Mouse (Mus musculus): ENCODE data around the gene Nmnat1. TPM values are rescaled to one million over a fixed set of nuclear protein-coding genes. Genes with fewer than 3 reads are reported as not detected.

Nmnat1 gene
- polyA plus RNA-seq, 1 experiment from 2014 or later: 5.9 TPM

- Histone ChIP-seq H3K4me2 (ENCODE audit: low read length) (no peak overlapping the region), H3K9me3 (replicated peaks; ENCODE audit: control insufficient read depth, low read length, poor library complexity, severe bottlenecking) (no peaks in the 10 kb centered on the region), H3K36me3 (ENCODE audit: control insufficient read depth, insufficient read depth, low read length) (peaks cover 5% of the 10 kb centered on the region; the same call in 1 of the 2 replicates), H3K9ac (ENCODE audit: low read depth, low read length) (no peak overlapping the region), H3K4me3 (ENCODE audit: low read depth, low read length) (no peak overlapping the region), H3K4me1 (ENCODE audit: control insufficient read depth, insufficient read depth, low read length) (no peaks in the 10 kb centered on the region), H3K27ac (ENCODE audit: low read length) (peak overlapping the region; percentile 38; the same call in 1 of the 2 replicates), H3K27me3 (ENCODE audit: control insufficient read depth, insufficient read depth, low read depth, low read length) (no peaks in the 10 kb centered on the region)
- no peak for ATAC-seq
- 85% methylated on average over 5 of the region's 5 CpGs for WGBS
These were observed 19.4 kb upstream of the Nmnat1 start for GRCm38 (mm10) chr4:149504363-149504762.

DNA sequence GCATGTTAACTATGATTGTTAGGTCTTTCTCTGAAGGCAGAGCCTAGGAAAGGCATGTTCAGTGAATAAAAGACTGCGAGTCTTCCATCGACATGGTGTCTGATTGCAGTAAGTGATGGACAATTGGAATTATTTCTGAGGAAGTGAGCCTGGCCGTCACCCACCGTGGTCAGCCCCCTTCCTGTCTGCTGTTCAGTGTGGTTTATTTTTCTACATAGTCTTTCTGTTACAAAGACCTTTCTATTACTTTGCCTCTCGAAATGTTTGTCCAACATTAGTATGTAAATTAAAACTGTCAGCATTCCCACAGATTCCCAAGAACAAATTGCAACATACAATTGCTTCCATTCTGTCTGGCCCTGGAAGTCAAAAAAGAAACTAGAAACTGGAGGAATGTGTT, 14.8 kb upstream of the Nmnat1 start:
- no peaks in the 10 kb centered on the region; the same call in 1 of the 2 replicates for H3K4me1 ChIP-seq (ENCODE audit: control insufficient read depth, insufficient read depth, low read length)
- 70% methylated on average over 5 of the region's 5 CpGs for WGBS
- H3K4me2 ChIP-seq (ENCODE audit: low read length): no peak overlapping the region
- no peak overlapping the region for H3K27ac ChIP-seq (ENCODE audit: low read length)
- peaks cover 24% of the 10 kb centered on the region for H3K36me3 ChIP-seq (ENCODE audit: control insufficient read depth, insufficient read depth, low read length)
- no peaks in the 10 kb centered on the region for H3K9me3 ChIP-seq (replicated peaks; ENCODE audit: control insufficient read depth, low read length, poor library complexity, severe bottlenecking)
- ATAC-seq: no peak
- no peaks in the 10 kb centered on the region for H3K27me3 ChIP-seq (ENCODE audit: control insufficient read depth, insufficient read depth, low read depth, low read length)
- no peak overlapping the region for H3K9ac ChIP-seq (ENCODE audit: low read depth, low read length)
- H3K4me3 ChIP-seq (ENCODE audit: low read depth, low read length): no peak overlapping the region

DNA sequence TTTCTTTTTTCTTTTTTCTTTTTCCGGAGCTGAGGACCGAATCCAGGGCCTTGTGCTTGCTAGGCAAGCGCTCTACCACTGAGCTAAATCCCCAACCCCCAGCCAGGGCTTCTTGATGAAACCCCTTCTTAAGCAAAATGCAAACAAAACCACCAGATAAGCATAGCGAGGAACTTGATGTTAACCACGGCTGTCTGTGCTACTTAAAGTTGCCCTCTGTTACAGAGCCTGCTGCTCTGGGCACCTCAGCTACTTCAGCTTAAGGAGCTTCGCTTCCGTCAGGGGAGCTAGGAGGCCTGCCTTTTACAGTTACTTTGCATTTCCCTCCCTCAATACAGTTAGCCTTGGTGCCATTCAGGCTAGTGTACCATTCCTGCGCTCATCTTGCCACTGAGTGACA, 13.9 kb upstream of the Nmnat1 start:
- Histone ChIP-seq H3K27me3 (ENCODE audit: control insufficient read depth, insufficient read depth, low read depth, low read length) (no peaks in the 10 kb centered on the region), H3K36me3 (ENCODE audit: control insufficient read depth, insufficient read depth, low read length) (peaks cover 29% of the 10 kb centered on the region), H3K4me1 (ENCODE audit: control insufficient read depth, insufficient read depth, low read length) (no peaks in the 10 kb centered on the region; the same call in 1 of the 2 replicates), H3K4me2 (ENCODE audit: low read length) (no peak overlapping the region), H3K9ac (ENCODE audit: low read depth, low read length) (no peak overlapping the region), H3K9me3 (replicated peaks; ENCODE audit: control insufficient read depth, low read length, poor library complexity, severe bottlenecking) (no peaks in the 10 kb centered on the region), H3K4me3 (ENCODE audit: low read depth, low read length) (no peak overlapping the region), H3K27ac (ENCODE audit: low read length) (no peak overlapping the region)
- no peak for ATAC-seq
- 69% methylated on average over 8 of the region's 8 CpGs for WGBS

DNA sequence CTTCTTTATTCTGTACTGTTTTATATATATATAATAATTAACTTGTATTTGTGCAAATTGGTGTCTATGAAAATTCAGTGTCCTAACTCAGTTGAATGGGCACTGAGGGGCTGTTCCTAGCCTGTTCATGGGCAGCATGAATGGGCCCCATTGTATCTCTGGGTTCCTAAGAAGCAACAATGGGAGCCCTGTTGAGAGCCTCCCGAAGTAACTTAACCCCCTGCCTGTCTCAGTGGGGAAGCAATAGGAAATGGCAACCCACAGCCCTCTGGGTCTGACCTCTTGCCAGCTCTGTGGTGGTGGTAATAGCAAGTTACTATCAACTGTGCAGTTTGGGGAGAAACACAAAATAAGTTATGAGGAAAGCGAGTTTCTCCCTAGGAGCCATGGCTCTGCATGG, 11.6 kb upstream of the Nmnat1 start:
- peak overlapping the region; percentile 42; the same call in 1 of the 2 replicates for H3K27ac ChIP-seq (ENCODE audit: low read length)

GRCm38 (mm10) chr4:149491151-149491550, 6.1 kb upstream of the Nmnat1 start:
- Histone ChIP-seq H3K9ac (ENCODE audit: low read depth, low read length) (no peak overlapping the region), H3K4me1 (ENCODE audit: control insufficient read depth, insufficient read depth, low read length) (peaks cover 6% of the 10 kb centered on the region), H3K4me3 (ENCODE audit: low read depth, low read length) (no peak overlapping the region), H3K27ac (ENCODE audit: low read length) (no peak overlapping the region), H3K4me2 (ENCODE audit: low read length) (no peak overlapping the region), H3K36me3 (ENCODE audit: control insufficient read depth, insufficient read depth, low read length) (peaks cover 26% of the 10 kb centered on the region), H3K27me3 (ENCODE audit: control insufficient read depth, insufficient read depth, low read depth, low read length) (no peaks in the 10 kb centered on the region), H3K9me3 (replicated peaks; ENCODE audit: control insufficient read depth, low read length, poor library complexity, severe bottlenecking) (no peaks in the 10 kb centered on the region)
- WGBS: 97% methylated on average over 3 of the region's 3 CpGs
- ATAC-seq: no peak

More for the DNA sequence above, 11.6 kb upstream of the Nmnat1 start:
- peaks cover 25% of the 10 kb centered on the region for H3K36me3 ChIP-seq (ENCODE audit: control insufficient read depth, insufficient read depth, low read length)
- no peaks in the 10 kb centered on the region; the same call in 1 of the 2 replicates for H3K4me1 ChIP-seq (ENCODE audit: control insufficient read depth, insufficient read depth, low read length)
- no peaks in the 10 kb centered on the region for H3K27me3 ChIP-seq (ENCODE audit: control insufficient read depth, insufficient read depth, low read depth, low read length)
- ATAC-seq: 0 out of 2 replicates have a peak, but pooled peaks have one; percentile 48
- no peak overlapping the region for H3K4me3 ChIP-seq (ENCODE audit: low read depth, low read length)
- H3K4me2 ChIP-seq (ENCODE audit: low read length): no peak overlapping the region
- H3K9me3 ChIP-seq (replicated peaks; ENCODE audit: control insufficient read depth, low read length, poor library complexity, severe bottlenecking): no peaks in the 10 kb centered on the region
- no peak overlapping the region for H3K9ac ChIP-seq (ENCODE audit: low read depth, low read length)
- WGBS: 10% methylated on average over 2 of the region's 2 CpGs

GRCm38 (mm10) chr4:149489415-149490240, 4.6 kb upstream of the Nmnat1 start:
- peaks cover 17% of the 10 kb centered on the region for H3K36me3 ChIP-seq (ENCODE audit: control insufficient read depth, insufficient read depth, low read length)
- 96% methylated on average over 14 of the region's 14 CpGs for WGBS

GRCm38 (mm10) chr4:149487729-149488128, 2.7 kb upstream of the Nmnat1 start:
- ATAC-seq: no peak
- Histone ChIP-seq H3K4me2 (ENCODE audit: low read length) (no peak overlapping the region), H3K27ac (ENCODE audit: low read length) (no peak overlapping the region), H3K4me3 (ENCODE audit: low read depth, low read length) (no peak overlapping the region), H3K36me3 (ENCODE audit: control insufficient read depth, insufficient read depth, low read length) (peaks cover 12% of the 10 kb centered on the region), H3K4me1 (ENCODE audit: control insufficient read depth, insufficient read depth, low read length) (peaks cover 13% of the 10 kb centered on the region), H3K9me3 (replicated peaks; ENCODE audit: control insufficient read depth, low read length, poor library complexity, severe bottlenecking) (no peaks in the 10 kb centered on the region), H3K9ac (ENCODE audit: low read depth, low read length) (no peak overlapping the region), H3K27me3 (ENCODE audit: control insufficient read depth, insufficient read depth, low read depth, low read length) (no peaks in the 10 kb centered on the region)
- 94% methylated on average over 12 of the region's 12 CpGs for WGBS

More at GRCm38 (mm10) chr4:149489415-149490240, 4.6 kb upstream of the Nmnat1 start:
- Histone ChIP-seq H3K4me3 (ENCODE audit: low read depth, low read length) (no peak overlapping the region), H3K4me2 (ENCODE audit: low read length) (no peak overlapping the region), H3K27me3 (ENCODE audit: control insufficient read depth, insufficient read depth, low read depth, low read length) (no peaks in the 10 kb centered on the region), H3K9me3 (replicated peaks; ENCODE audit: control insufficient read depth, low read length, poor library complexity, severe bottlenecking) (no peaks in the 10 kb centered on the region), H3K9ac (ENCODE audit: low read depth, low read length) (no peak overlapping the region), H3K27ac (ENCODE audit: low read length) (no peak overlapping the region), H3K4me1 (ENCODE audit: control insufficient read depth, insufficient read depth, low read length) (peaks cover 9% of the 10 kb centered on the region)
- no peak for ATAC-seq

DNA sequence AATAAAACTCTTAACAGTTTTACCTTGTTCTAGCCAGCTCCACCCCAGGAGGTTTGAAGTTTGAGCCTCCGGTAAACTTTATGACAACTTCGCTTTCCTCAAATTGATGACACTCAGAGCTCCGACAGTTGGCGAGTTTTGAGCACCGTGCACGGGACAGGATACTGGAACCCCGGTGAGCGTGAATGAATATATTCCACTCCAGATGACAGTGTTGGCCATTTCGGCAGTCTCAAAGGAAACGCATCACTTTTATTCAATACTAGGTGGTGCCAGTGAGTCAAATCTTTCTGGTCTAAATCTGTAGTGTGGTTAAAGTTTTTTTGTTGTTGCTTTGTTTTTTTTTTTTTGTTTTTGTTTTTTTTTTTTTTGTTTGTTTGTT, 814 bp upstream of the Nmnat1 start:
- no peak for ATAC-seq
- Histone ChIP-seq H3K9ac (ENCODE audit: low read depth, low read length) (peak overlapping the region; percentile 77), H3K36me3 (ENCODE audit: control insufficient read depth, insufficient read depth, low read length) (peaks cover 7% of the 10 kb centered on the region; the same call in 1 of the 2 replicates), H3K4me2 (ENCODE audit: low read length) (peak overlapping the region; percentile 76), H3K9me3 (replicated peaks; ENCODE audit: control insufficient read depth, low read length, poor library complexity, severe bottlenecking) (no peaks in the 10 kb centered on the region), H3K27me3 (ENCODE audit: control insufficient read depth, insufficient read depth, low read depth, low read length) (no peaks in the 10 kb centered on the region), H3K4me1 (ENCODE audit: control insufficient read depth, insufficient read depth, low read length) (peaks cover 13% of the 10 kb centered on the region), H3K4me3 (ENCODE audit: low read depth, low read length) (peak overlapping the region; percentile 67), H3K27ac (ENCODE audit: low read length) (no peak overlapping the region)
- under 1% methylated on average over 10 of the region's 10 CpGs for WGBS

DNA sequence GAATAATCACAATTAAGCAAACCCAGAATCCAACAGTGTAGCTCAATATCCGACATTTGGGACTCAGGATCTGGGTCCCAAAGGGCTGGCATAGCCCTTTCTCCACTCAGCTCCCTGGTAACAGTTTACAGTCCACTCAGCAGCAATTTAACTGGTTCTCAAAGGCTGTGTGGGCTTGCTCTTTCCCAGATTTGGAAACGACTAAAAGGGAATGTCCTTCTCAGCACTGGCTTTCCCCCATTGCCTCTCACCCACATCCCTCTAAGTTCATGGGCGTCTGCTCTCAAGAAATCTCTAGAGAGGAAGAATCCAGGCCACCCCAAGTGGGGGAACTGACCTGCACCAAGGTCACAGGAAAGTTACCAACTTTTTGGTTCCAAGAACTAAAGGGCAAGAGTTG, 436 bp downstream of the Nmnat1 start:
- Histone ChIP-seq H3K36me3 (ENCODE audit: control insufficient read depth, insufficient read depth, low read length) (peaks cover 7% of the 10 kb centered on the region; the same call in 1 of the 2 replicates), H3K27me3 (ENCODE audit: control insufficient read depth, insufficient read depth, low read depth, low read length) (no peaks in the 10 kb centered on the region), H3K4me3 (ENCODE audit: low read depth, low read length) (peak overlapping the region; percentile 67), H3K4me2 (ENCODE audit: low read length) (peak overlapping the region; percentile 76), H3K9me3 (replicated peaks; ENCODE audit: control insufficient read depth, low read length, poor library complexity, severe bottlenecking) (no peaks in the 10 kb centered on the region), H3K27ac (ENCODE audit: low read length) (peak overlapping the region; percentile 71), H3K4me1 (ENCODE audit: control insufficient read depth, insufficient read depth, low read length) (peaks cover 13% of the 10 kb centered on the region), H3K9ac (ENCODE audit: low read depth, low read length) (peak overlapping the region; percentile 77)
- no peak; the same call in 1 of the 2 replicates for ATAC-seq
- 53% methylated on average over 3 of the region's 3 CpGs for WGBS
